Mouse (Mus musculus) testis, adult 2 months (tissue): ENCODE data around the gene Zbtb45. TPM values are rescaled to one million over a fixed set of nuclear protein-coding genes. Genes with fewer than 3 reads are reported as not detected.

Source experiments
- H3K27ac ChIP-seq: fragments of 200-500 bp; 2 replicates; pipeline ENCODE4 v1.5.1; 2012; ENCODE audit warnings: low read depth, low read length; ENCODE audit not compliant: control insufficient read depth, insufficient read depth
- H3K27me3 ChIP-seq: fragments of 200-500 bp; 2 replicates; pipeline ENCODE4 v1.6.1; 2012; ENCODE audit warnings: mild to moderate bottlenecking, low read length, moderate library complexity; ENCODE audit not compliant: control insufficient read depth, insufficient read depth
- H3K36me3 ChIP-seq: fragments of 200-500 bp; 2 replicates; pipeline ENCODE4 v1.6.1; 2012; ENCODE audit warnings: mild to moderate bottlenecking, low read length; ENCODE audit not compliant: control insufficient read depth, insufficient read depth
- H3K4me1 ChIP-seq: fragments of 200-500 bp; 2 replicates; pipeline ENCODE4 v1.6.1; 2012; ENCODE audit warnings: low read length; ENCODE audit not compliant: control insufficient read depth, insufficient read depth
- H3K4me3 ChIP-seq: fragments of 200-500 bp; 2 replicates; pipeline ENCODE4 v1.5.1; 2012; ENCODE audit warnings: low read depth, mild to moderate bottlenecking, low read length, moderate library complexity, mixed read lengths; ENCODE audit not compliant: control insufficient read depth
- CTCF ChIP-seq: fragments of 200-500 bp; IDR thresholded peaks from 2 replicates; pipeline ENCODE4 v1.5.1; 2012; ENCODE audit warnings: low read depth, mild to moderate bottlenecking, inconsistent platforms, low read length, moderate library complexity; ENCODE audit not compliant: control insufficient read depth, insufficient read depth, insufficient replicate concordance
- POLR2A ChIP-seq: fragments of 200-500 bp; IDR thresholded peaks from 2 replicates; pipeline ENCODE4 v1.6.1; 2012; ENCODE audit warnings: low read depth, mild to moderate bottlenecking, inconsistent platforms, low read length, moderate library complexity; ENCODE audit not compliant: control insufficient read depth
- polyA plus RNA-seq: library from polyadenylated mRNA; depleted of rRNA; stranded (reverse); fragments of >200 nt; gene quantifications from 2 replicates; pipeline ENCODE4 v1.2.3, GENCODE M21; 2012; rRNA removed

Gene Zbtb45
- polyA plus RNA-seq, 1 experiment, result 4.3 TPM

GRCm38 (mm10) chr7:12959718-12960117 is 50.1 kb downstream of the Zbtb45 start:
- H3K36me3 ChIP-seq, result no peaks in the 10 kb centered on the region
- H3K27me3 ChIP-seq, result no peaks in the 10 kb centered on the region
- no peak overlapping the region for H3K4me3 ChIP-seq
- TF ChIP-seq CTCF (no peak), POLR2A (no peak)
- H3K27ac ChIP-seq, result no peak overlapping the region
- peaks cover 2% of the 10 kb centered on the region; the same call in 1 of the 2 replicates for H3K4me1 ChIP-seq

GRCm38 (mm10) chr7:12958948-12959347 is 50.9 kb downstream of the Zbtb45 start:
- Histone ChIP-seq H3K4me3 (no peak overlapping the region), H3K4me1 (peaks cover 2% of the 10 kb centered on the region; the same call in 1 of the 2 replicates), H3K36me3 (no peaks in the 10 kb centered on the region), H3K27me3 (no peaks in the 10 kb centered on the region), H3K27ac (no peak overlapping the region)
- TF ChIP-seq CTCF, result no peak
- no peak for TF ChIP-seq POLR2A

- H3K36me3 ChIP-seq, result no peaks in the 10 kb centered on the region
- TF ChIP-seq CTCF (no peak), POLR2A (no peak)
- H3K27me3 ChIP-seq, result no peaks in the 10 kb centered on the region
- no peak overlapping the region for H3K4me3 ChIP-seq
- H3K27ac ChIP-seq, result no peak overlapping the region
- peaks cover 2% of the 10 kb centered on the region; the same call in 1 of the 2 replicates for H3K4me1 ChIP-seq
Observed at GRCm38 (mm10) chr7:12957511-12957910, 52.3 kb downstream of the Zbtb45 start.

GRCm38 (mm10) chr7:12954896-12955295 is 54.9 kb downstream of the Zbtb45 start:
- TF ChIP-seq POLR2A, result no peak
- no peak for TF ChIP-seq CTCF
- H3K4me1 ChIP-seq, result no peaks in the 10 kb centered on the region; the same call in 1 of the 2 replicates
- no peaks in the 10 kb centered on the region for H3K27me3 ChIP-seq
- no peak overlapping the region for H3K27ac ChIP-seq
- H3K4me3 ChIP-seq, result no peak overlapping the region
- H3K36me3 ChIP-seq, result no peaks in the 10 kb centered on the region

Other genes starting within 250 kb of the Zbtb45 start
- gene Zscan18, start 206.4 kb downstream of the Zbtb45 start, polyA plus RNA-seq, result 7.6 and 9.0 TPM in 2 replicates
- gene Zfp329, start 191.2 kb downstream of the Zbtb45 start, polyA plus RNA-seq, result 2.0 and 3.0 TPM in 2 replicates
- gene Zfp110, start 175.3 kb downstream of the Zbtb45 start, polyA plus RNA-seq, result 33.3 and 34.2 TPM in 2 replicates
- 3.4 and 3.5 TPM in 2 replicates for gene Zfp128, start 128.9 kb downstream of the Zbtb45 start, polyA plus RNA-seq
- gene Zscan22, start 112.2 kb downstream of the Zbtb45 start, polyA plus RNA-seq, result 19.0 and 20.7 TPM in 2 replicates
- 512 and 591 TPM in 2 replicates for gene Rps5, start 87.7 kb downstream of the Zbtb45 start, polyA plus RNA-seq
- gene Rnf225, start 82.6 kb downstream of the Zbtb45 start, polyA plus RNA-seq, result 0.12 and 0.13 TPM in 2 replicates
- gene Zfp324, start 44.2 kb downstream of the Zbtb45 start, polyA plus RNA-seq, result 0.60 and 0.75 TPM in 2 replicates
- 8.4 and 8.7 TPM in 2 replicates for gene Zfp446, start 32.2 kb downstream of the Zbtb45 start, polyA plus RNA-seq
- 0.06 and 0.14 TPM in 2 replicates for gene Slc27a5, start 11.8 kb downstream of the Zbtb45 start, polyA plus RNA-seq
- gene Trim28, start 10.9 kb downstream of the Zbtb45 start, polyA plus RNA-seq, result 507 and 516 TPM in 2 replicates
- gene Chmp2a, start 24.8 kb upstream of the Zbtb45 start, polyA plus RNA-seq, result 107 and 115 TPM in 2 replicates
- 377 and 399 TPM in 2 replicates for gene Ube2m, start 28.2 kb upstream of the Zbtb45 start, polyA plus RNA-seq
- 7.5 and 8.2 TPM in 2 replicates for gene Mzf1, start 44.7 kb upstream of the Zbtb45 start, polyA plus RNA-seq
- gene Vmn1r85, start 85.1 kb upstream of the Zbtb45 start, polyA plus RNA-seq, result not detected in 2 replicates
- gene Vmn1r86, start 109.9 kb upstream of the Zbtb45 start, polyA plus RNA-seq, result not detected in 2 replicates
- not detected in 2 replicates for gene Vmn1r87, start 130.1 kb upstream of the Zbtb45 start, polyA plus RNA-seq
- gene Vmn1r88, start 149.5 kb upstream of the Zbtb45 start, polyA plus RNA-seq, result not detected in 2 replicates
- gene Vmn1r89, start 203.0 kb upstream of the Zbtb45 start, polyA plus RNA-seq, result not detected in 2 replicates